Mouse (Mus musculus): ENCODE results near the gene Astn1. TPM values are rescaled to one million over a fixed set of nuclear protein-coding genes. Genes with fewer than 3 reads are reported as not detected.

Astn1 gene
- polyA plus RNA-seq, 2 experiments, result 3.1 TPM

DNA sequence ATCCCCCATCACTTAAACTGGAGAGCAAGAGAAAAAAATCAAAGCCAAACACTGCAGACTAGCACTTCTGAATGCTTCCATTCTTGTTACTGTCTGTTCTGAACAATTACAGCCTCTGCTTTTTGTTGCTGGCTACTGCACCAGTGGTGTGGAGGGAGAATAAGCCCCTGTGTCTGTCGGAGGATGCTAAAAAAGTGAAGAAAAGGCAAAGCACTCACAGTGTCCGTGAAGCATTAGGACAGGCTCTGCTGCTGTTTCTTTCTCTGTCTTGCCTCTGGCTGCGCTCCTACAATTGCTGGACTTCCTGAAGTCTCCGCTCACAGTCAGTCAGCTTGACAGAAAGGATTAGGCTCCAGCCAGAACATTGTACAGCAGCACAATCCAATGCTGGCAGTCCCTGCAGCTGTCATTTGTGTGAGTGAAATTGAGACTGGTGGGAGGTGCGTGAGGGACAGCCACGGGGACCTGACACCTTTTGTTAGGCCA, 192.0 kb downstream of the Astn1 start:
- no peaks in the 10 kb centered on the region for H3K27me3 ChIP-seq (ENCODE audit: control insufficient read depth, insufficient read depth, low read length)
- TF ChIP-seq POLR2A (IDR thresholded peaks at IDR 0.05; ENCODE audit: borderline replicate concordance, extremely low read depth, insufficient read depth, insufficient read length), result no peak

DNA sequence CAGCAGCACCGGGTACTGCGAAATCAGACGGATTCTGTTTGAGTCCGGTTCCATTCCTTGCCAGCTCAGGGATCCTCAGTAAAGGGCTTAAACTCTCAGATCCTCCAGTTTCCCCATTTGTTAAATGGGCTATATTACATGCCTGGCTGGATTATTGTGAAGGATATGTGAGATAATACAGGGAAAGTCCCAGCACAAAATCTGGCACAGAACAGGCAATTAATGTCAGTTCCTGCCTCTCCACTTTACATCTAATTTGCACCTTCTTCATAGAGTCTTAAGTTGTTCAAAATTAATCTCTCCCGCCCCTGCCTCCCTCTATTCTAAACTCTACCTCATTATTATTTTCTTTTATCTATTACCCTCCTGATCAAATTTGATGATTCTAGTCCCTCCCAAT, 211.1 kb downstream of the Astn1 start:
- TF ChIP-seq POLR2A (IDR thresholded peaks at IDR 0.05; ENCODE audit: borderline replicate concordance, extremely low read depth, insufficient read depth, insufficient read length), result no peak
- Histone ChIP-seq H3K27me3 (ENCODE audit: control insufficient read depth, insufficient read depth, low read length) (no peaks in the 10 kb centered on the region), H3K4me3 (replicated peaks; ENCODE audit: low read length) (no peak overlapping the region), H3K9me3 (ENCODE audit: control insufficient read depth, low read length) (no peaks in the 10 kb centered on the region), H3K9ac (ENCODE audit: low read depth, low read length, severe bottlenecking) (no peak overlapping the region), H3K4me2 (replicated peaks; ENCODE audit: low read depth, low read length, severe bottlenecking) (no peak overlapping the region), H3K27ac (replicated peaks; ENCODE audit: low read depth, low read length) (no peak overlapping the region), H3K36me3 (ENCODE audit: control insufficient read depth, insufficient read depth, low read length) (no peaks in the 10 kb centered on the region), H3K4me1 (ENCODE audit: control insufficient read depth, insufficient read depth, low read length) (no peaks in the 10 kb centered on the region)
- ATAC-seq (ENCODE audit: low FRiP score, low read depth), result no peak
- 89% methylated on average over 5 of the region's 5 CpGs for WGBS
- DNase-seq (ENCODE audit: low spot score), result no peak

More for the DNA sequence above, 192.0 kb downstream of the Astn1 start:
- 33% methylated on average over 6 of the region's 6 CpGs for WGBS
- ATAC-seq (ENCODE audit: low FRiP score, low read depth) (peak; percentile 30; the same call in 1 of the 2 replicates), DNase-seq (ENCODE audit: low spot score) (no peak)
- Histone ChIP-seq H3K27ac (replicated peaks; ENCODE audit: low read depth, low read length) (no peak overlapping the region), H3K4me3 (replicated peaks; ENCODE audit: low read length) (no peak overlapping the region), H3K4me1 (ENCODE audit: control insufficient read depth, insufficient read depth, low read length) (no peaks in the 10 kb centered on the region), H3K9me3 (ENCODE audit: control insufficient read depth, low read length) (no peaks in the 10 kb centered on the region), H3K36me3 (ENCODE audit: control insufficient read depth, insufficient read depth, low read length) (no peaks in the 10 kb centered on the region), H3K4me2 (replicated peaks; ENCODE audit: low read depth, low read length, severe bottlenecking) (no peak overlapping the region), H3K9ac (ENCODE audit: low read depth, low read length, severe bottlenecking) (no peak overlapping the region)

DNA sequence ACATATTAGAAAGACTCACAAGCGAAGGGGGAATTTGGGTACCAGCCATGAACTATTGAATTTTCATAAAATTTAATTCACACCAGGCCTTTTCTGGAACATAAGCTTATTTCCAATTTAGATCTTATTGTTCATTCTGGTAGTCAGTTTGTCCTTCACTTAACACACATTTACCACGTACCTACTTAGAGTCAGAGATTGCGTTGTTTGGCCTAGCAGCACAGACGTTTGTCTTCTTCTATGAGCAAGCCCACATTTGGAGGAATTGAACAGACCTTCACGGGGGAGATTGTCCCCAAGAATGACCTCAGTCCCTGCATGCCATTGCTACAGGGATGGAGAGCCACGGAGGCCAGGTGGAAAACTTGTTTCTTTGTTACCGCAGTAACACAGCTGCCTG, 211.5 kb downstream of the Astn1 start:
- Histone ChIP-seq H3K9ac (ENCODE audit: low read depth, low read length, severe bottlenecking) (no peak overlapping the region), H3K4me3 (replicated peaks; ENCODE audit: low read length) (no peak overlapping the region), H3K4me1 (ENCODE audit: control insufficient read depth, insufficient read depth, low read length) (no peaks in the 10 kb centered on the region), H3K27ac (replicated peaks; ENCODE audit: low read depth, low read length) (no peak overlapping the region), H3K36me3 (ENCODE audit: control insufficient read depth, insufficient read depth, low read length) (no peaks in the 10 kb centered on the region), H3K9me3 (ENCODE audit: control insufficient read depth, low read length) (no peaks in the 10 kb centered on the region), H3K4me2 (replicated peaks; ENCODE audit: low read depth, low read length, severe bottlenecking) (no peak overlapping the region), H3K27me3 (ENCODE audit: control insufficient read depth, insufficient read depth, low read length) (no peaks in the 10 kb centered on the region)
- no peak for ATAC-seq (ENCODE audit: low FRiP score, low read depth)
- WGBS, result 80% methylated on average over 7 of the region's 7 CpGs
- TF ChIP-seq POLR2A (IDR thresholded peaks at IDR 0.05; ENCODE audit: borderline replicate concordance, extremely low read depth, insufficient read depth, insufficient read length), result no peak
- DNase-seq (ENCODE audit: low spot score), result no peak

DNA sequence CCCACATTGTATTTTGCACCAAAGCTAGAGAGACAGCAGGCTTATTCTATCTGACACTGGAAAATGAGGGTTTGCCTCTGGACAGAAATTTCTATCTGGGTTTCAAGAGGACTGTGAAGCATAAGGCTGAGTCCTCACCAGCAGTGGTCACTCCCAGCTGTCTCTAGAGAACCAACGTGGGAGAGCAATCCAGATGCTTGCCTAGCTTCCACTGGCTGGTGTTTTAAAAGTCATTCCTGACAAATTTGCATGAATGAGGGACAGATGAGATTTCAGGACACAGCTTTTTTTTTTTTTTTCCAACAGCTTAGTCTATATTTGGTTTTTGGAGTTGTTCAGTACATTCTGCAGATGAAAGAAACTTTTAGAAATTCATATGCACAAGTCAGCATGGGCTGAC, 213.9 kb downstream of the Astn1 start:
- Histone ChIP-seq H3K4me1 (ENCODE audit: control insufficient read depth, insufficient read depth, low read length) (no peaks in the 10 kb centered on the region), H3K9ac (ENCODE audit: low read depth, low read length, severe bottlenecking) (no peak overlapping the region), H3K9me3 (ENCODE audit: control insufficient read depth, low read length) (no peaks in the 10 kb centered on the region), H3K4me3 (replicated peaks; ENCODE audit: low read length) (no peak overlapping the region), H3K4me2 (replicated peaks; ENCODE audit: low read depth, low read length, severe bottlenecking) (no peak overlapping the region), H3K27me3 (ENCODE audit: control insufficient read depth, insufficient read depth, low read length) (no peaks in the 10 kb centered on the region), H3K36me3 (ENCODE audit: control insufficient read depth, insufficient read depth, low read length) (no peaks in the 10 kb centered on the region), H3K27ac (replicated peaks; ENCODE audit: low read depth, low read length) (no peak overlapping the region)
- TF ChIP-seq POLR2A (IDR thresholded peaks at IDR 0.05; ENCODE audit: borderline replicate concordance, extremely low read depth, insufficient read depth, insufficient read length), result no peak
- WGBS, result 41% methylated on average over 1 of the region's 1 CpGs
- DNase-seq (ENCODE audit: low spot score), result no peak
- no peak for ATAC-seq (ENCODE audit: low FRiP score, low read depth)

DNA sequence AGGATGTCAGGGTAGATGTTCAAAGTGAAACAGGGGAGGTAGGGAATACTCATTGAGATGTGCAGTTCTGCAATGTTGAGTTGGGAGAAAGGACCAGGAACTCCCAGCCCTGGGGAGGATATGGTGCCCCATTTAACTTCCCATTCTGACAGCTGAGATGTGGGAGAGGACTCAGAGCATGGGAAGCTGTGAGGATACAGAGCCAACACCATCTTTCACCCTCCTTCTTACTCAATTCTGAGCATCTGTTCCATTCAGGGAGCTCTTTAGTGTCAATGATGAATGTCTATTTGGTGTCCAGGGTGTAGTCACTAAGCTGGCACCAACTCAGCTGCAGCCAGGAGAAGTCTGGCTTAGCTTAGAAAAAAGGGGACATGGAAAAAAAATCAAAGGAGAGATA, 219.7 kb downstream of the Astn1 start:
- ATAC-seq (ENCODE audit: low FRiP score, low read depth) (no peak), DNase-seq (ENCODE audit: low spot score) (no peak)
- Histone ChIP-seq H3K27me3 (ENCODE audit: control insufficient read depth, insufficient read depth, low read length) (no peaks in the 10 kb centered on the region), H3K4me2 (replicated peaks; ENCODE audit: low read depth, low read length, severe bottlenecking) (no peak overlapping the region), H3K27ac (replicated peaks; ENCODE audit: low read depth, low read length) (no peak overlapping the region), H3K9me3 (ENCODE audit: control insufficient read depth, low read length) (no peaks in the 10 kb centered on the region), H3K36me3 (ENCODE audit: control insufficient read depth, insufficient read depth, low read length) (no peaks in the 10 kb centered on the region), H3K4me1 (ENCODE audit: control insufficient read depth, insufficient read depth, low read length) (no peaks in the 10 kb centered on the region), H3K4me3 (replicated peaks; ENCODE audit: low read length) (no peak overlapping the region), H3K9ac (ENCODE audit: low read depth, low read length, severe bottlenecking) (no peak overlapping the region)
- no peak for TF ChIP-seq POLR2A (IDR thresholded peaks at IDR 0.05; ENCODE audit: borderline replicate concordance, extremely low read depth, insufficient read depth, insufficient read length)

DNA sequence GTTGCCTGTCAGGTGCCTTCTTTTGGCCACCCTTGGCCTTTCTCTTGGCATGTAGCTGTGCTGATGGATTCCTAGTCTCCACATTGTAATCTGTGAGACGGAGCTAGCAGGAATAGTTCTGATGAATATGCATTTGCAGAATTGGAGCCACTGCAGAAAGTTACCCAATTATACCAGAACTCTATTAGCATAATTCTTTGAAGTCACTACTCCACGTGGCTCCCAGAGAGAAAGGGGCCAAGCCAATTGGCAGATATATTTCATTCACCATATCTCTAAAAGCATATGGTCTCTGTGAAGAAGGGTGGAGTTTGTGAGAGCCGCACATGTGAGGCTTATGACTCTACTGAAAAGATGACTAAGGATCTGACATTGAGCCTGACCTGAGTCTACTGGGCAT, 226.8 kb downstream of the Astn1 start:
- no peaks in the 10 kb centered on the region for H3K27me3 ChIP-seq (ENCODE audit: control insufficient read depth, insufficient read depth, low read length)
- WGBS, result 80% methylated on average over 3 of the region's 3 CpGs
- ATAC-seq (ENCODE audit: low FRiP score, low read depth) (no peak), DNase-seq (ENCODE audit: low spot score) (no peak)
- H3K4me3 ChIP-seq (replicated peaks; ENCODE audit: low read length), result no peak overlapping the region
- H3K36me3 ChIP-seq (ENCODE audit: control insufficient read depth, insufficient read depth, low read length), result no peaks in the 10 kb centered on the region
- no peak overlapping the region for H3K27ac ChIP-seq (replicated peaks; ENCODE audit: low read depth, low read length)
- no peak for TF ChIP-seq POLR2A (IDR thresholded peaks at IDR 0.05; ENCODE audit: borderline replicate concordance, extremely low read depth, insufficient read depth, insufficient read length)
- no peak overlapping the region for H3K9ac ChIP-seq (ENCODE audit: low read depth, low read length, severe bottlenecking)
- no peaks in the 10 kb centered on the region for H3K4me1 ChIP-seq (ENCODE audit: control insufficient read depth, insufficient read depth, low read length)
- H3K4me2 ChIP-seq (replicated peaks; ENCODE audit: low read depth, low read length, severe bottlenecking), result no peak overlapping the region
- H3K9me3 ChIP-seq (ENCODE audit: control insufficient read depth, low read length), result no peaks in the 10 kb centered on the region

Data from limb, embryonic 14.5 days (tissue).